Mouse (Mus musculus) adrenal gland, adult 2 months (tissue): ENCODE measurements around the gene Bcor. TPM values are rescaled to one million over a fixed set of nuclear protein-coding genes. Genes with fewer than 3 reads are reported as not detected.
A peak's percentile ranks its signal among the peaks of the same experiment; 100 is the strongest.

Source experiments
- DNase-seq: peaks from one replicate; pipeline ENCODE4 v3.0.0; 2021
- polyA plus RNA-seq: library from polyadenylated mRNA; depleted of rRNA; stranded (reverse); fragments of >200 nt; gene quantifications from 2 replicates; pipeline ENCODE4 v1.2.3, GENCODE M21; 2012
- total RNA-seq, 2 experiments: library from RNA; stranded (reverse); gene quantifications; 2 replicates each; pipeline ENCODE4 v1.2.3; 2021

Gene Bcor
- total and polyA plus RNA-seq, 3 experiments: 9.3 to 16.9 (median 11.8) TPM

GRCm38 (mm10) chrX:12005181-12006030, 154.7 kb downstream of the Bcor start:
- peak; percentile 65 for DNase-seq

GRCm38 (mm10) chrX:12004416-12004815, 155.7 kb downstream of the Bcor start:
- DNase-seq: no peak

- no peak for DNase-seq
Measured at GRCm38 (mm10) chrX:12003947-12004346, 156.2 kb downstream of the Bcor start.

GRCm38 (mm10) chrX:12003539-12003938, 156.6 kb downstream of the Bcor start:
- no peak for DNase-seq

GRCm38 (mm10) chrX:12003106-12003505, 157.0 kb downstream of the Bcor start:
- DNase-seq: no peak

- no peak for DNase-seq
Measured at GRCm38 (mm10) chrX:12002596-12002995, 157.6 kb downstream of the Bcor start.

GRCm38 (mm10) chrX:12001969-12002368, 158.2 kb downstream of the Bcor start:
- no peak for DNase-seq

- no peak for DNase-seq
Measured at GRCm38 (mm10) chrX:12001336-12001735, 158.8 kb downstream of the Bcor start.

GRCm38 (mm10) chrX:12000620-12001019, 159.5 kb downstream of the Bcor start:
- DNase-seq: no peak

GRCm38 (mm10) chrX:11999951-12000350, 160.2 kb downstream of the Bcor start:
- no peak for DNase-seq

GRCm38 (mm10) chrX:11998934-11999336, 161.2 kb downstream of the Bcor start:
- peak; percentile 82 for DNase-seq

- DNase-seq: no peak
Measured at GRCm38 (mm10) chrX:11996891-11997290, 163.3 kb downstream of the Bcor start.

- peak; percentile 27 for DNase-seq
Measured at GRCm38 (mm10) chrX:11996489-11996888, 163.7 kb downstream of the Bcor start.

GRCm38 (mm10) chrX:11993641-11994419, 166.3 kb downstream of the Bcor start:
- no peak for DNase-seq

- DNase-seq: no peak
Measured at GRCm38 (mm10) chrX:11989471-11989870, 170.7 kb downstream of the Bcor start.

GRCm38 (mm10) chrX:11988191-11988896, 171.8 kb downstream of the Bcor start:
- no peak for DNase-seq

GRCm38 (mm10) chrX:11987602-11988001, 172.6 kb downstream of the Bcor start:
- DNase-seq: no peak
